Mouse (Mus musculus) kidney, embryonic 15.5 days (tissue): ENCODE measurements around the gene Ube2cbp. TPM values are rescaled to one million over a fixed set of nuclear protein-coding genes. Genes with fewer than 3 reads are reported as not detected.

Source experiments
- polyA plus RNA-seq: library from polyadenylated mRNA; unstranded; fragments of >200 nt; fragmentation: Nextera tagmentation; extraction: Ambion mirVana; gene quantifications from 2 replicates; pipeline ENCODE4 v1.2.1, GENCODE M21; 2015

Gene Ube2cbp
- polyA plus RNA-seq, 1 experiment from 2014 or later = 9.0 TPM

Other genes starting within 250 kb of the Ube2cbp start
- gene Dop1a, start 2.2 kb upstream of the Ube2cbp start, polyA plus RNA-seq = 9.9 and 13.0 TPM in 2 replicates
- 40.0 and 40.6 TPM in 2 replicates for gene Pgm3, start 106.9 kb upstream of the Ube2cbp start, polyA plus RNA-seq
- 4.1 and 4.3 TPM in 2 replicates for gene Rwdd2a, start 107.0 kb upstream of the Ube2cbp start, polyA plus RNA-seq
- gene Me1, start 231.0 kb upstream of the Ube2cbp start, polyA plus RNA-seq = 12.7 and 17.3 TPM in 2 replicates